Mouse (Mus musculus): ENCODE measurements at regions not wholly inside any gene's neighbourhood (a gene's known extent, or its start where the extent isn't known, plus 50 kb on each side); places are given as distances from the start of the nearest gene placed in this dataset.

DNA sequence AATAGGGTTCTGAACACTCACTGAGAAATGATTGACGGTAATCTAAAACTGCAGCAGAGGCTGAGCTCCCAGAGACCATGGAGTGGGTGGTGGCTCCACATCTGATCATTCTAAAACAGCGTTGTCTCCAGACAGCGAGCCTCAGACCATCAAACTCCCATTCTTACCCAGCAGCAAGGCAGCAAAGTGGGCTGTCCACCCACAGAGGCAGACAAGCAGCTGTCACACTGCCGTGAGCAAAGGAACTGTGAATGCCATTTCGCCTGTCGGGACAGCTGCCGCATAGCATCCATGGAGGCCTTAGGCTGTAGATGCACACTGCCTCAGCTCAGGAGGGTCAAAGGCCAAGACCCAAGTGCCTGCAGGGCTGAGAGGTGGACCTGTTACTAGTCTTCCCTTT is 167.3 kb downstream of the Hunk start:
- TF ChIP-seq CTCF (IDR thresholded peaks at IDR 0.05; ENCODE audit: control insufficient read depth, insufficient read depth, insufficient replicate concordance, low read depth, low read length): no peak
- no peak for TF ChIP-seq POLR2A (IDR thresholded peaks at IDR 0.05; ENCODE audit: control insufficient read depth, low read depth, low read length)
